Comparison of ENCODE assay signal across 34 mouse cellular contexts in the genomic region with DNA sequence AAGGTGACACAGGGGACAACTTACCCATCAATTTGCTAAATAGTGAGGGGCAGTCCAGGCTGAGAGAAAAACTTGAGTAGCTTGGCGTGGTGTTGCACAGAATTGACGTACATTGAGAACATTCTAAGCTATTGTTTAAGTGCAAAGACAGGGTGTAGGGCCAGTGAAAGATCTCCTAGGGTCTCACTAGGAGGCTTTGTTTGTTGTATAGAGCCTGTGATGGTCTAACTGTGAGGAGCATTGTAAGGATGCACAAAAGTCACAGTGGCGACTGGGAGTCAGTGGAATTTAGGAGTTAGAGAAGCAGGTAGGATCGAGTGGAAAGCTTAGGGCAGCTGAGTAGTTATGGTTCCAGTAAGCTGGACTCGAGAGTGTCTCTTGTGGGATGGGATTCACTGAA.
"Had no signal": no experiment of that assay in that cellular context is flagged by ENCODE, and none has a peak within 500 bp of the region (broad histone marks: within the 10 kb centered on the region; RNA-seq: fewer than 3 reads in every experiment).

No protein-coding gene starts in this region.

- H3K4me1 ChIP-seq: heart, embryonic 12.5 days; heart, embryonic 13.5 days; heart, embryonic 15.5 days; hindbrain, embryonic 10.5 days; hindbrain, embryonic 12.5 days; hindbrain, embryonic 13.5 days; hindbrain, embryonic 15.5 days; intestine, embryonic 15.5 days; kidney, embryonic 15.5 days had no signal

- H3K27ac ChIP-seq: heart, embryonic 13.5 days; heart, embryonic 15.5 days; hindbrain, embryonic 10.5 days; hindbrain, embryonic 12.5 days; hindbrain, embryonic 13.5 days; hindbrain, embryonic 14.5 days; hindbrain, embryonic 15.5 days; hindbrain, postnatal 0 days; intestine, embryonic 15.5 days; kidney, embryonic 15.5 days; kidney, postnatal 0 days; layer of hippocampus, adult 2 months; left cerebral cortex, adult 2 months had no signal

- ATAC-seq: hindbrain, embryonic 16.5 days; hindbrain, postnatal 0 days; inflammation-experienced regulatory T-cells, adult 6 months; intestine, embryonic 15.5 days; intestine, embryonic 16.5 days; intestine, postnatal 0 days had no signal

- DNase-seq: heart, postnatal 10 days; heart, postnatal 14 days; heart, postnatal 36 days; heart, postnatal 4 days; kidney, adult 11 months; kidney, adult 18-20 months; kidney, adult 2 months; kidney, adult 8-10 months; kidney, adult 9 months; kidney, postnatal 10 days; kidney, postnatal 14 days; kidney, postnatal 25 days; kidney, postnatal 36 days; kidney, postnatal 4 days; layer of hippocampus, adult 9-11 months; layer of hippocampus, postnatal 36 days had no signal

- H3K4me3 ChIP-seq: heart, embryonic 12.5 days; heart, embryonic 13.5 days; heart, embryonic 15.5 days; hindbrain, embryonic 10.5 days; hindbrain, embryonic 12.5 days; hindbrain, embryonic 13.5 days; hindbrain, embryonic 15.5 days; intestine, embryonic 15.5 days; kidney, embryonic 15.5 days; layer of hippocampus, adult 2 months; left cerebral cortex, adult 2 months had no signal

- H3K9me3 ChIP-seq: heart, embryonic 12.5 days; heart, embryonic 13.5 days; heart, embryonic 15.5 days; hindbrain, embryonic 10.5 days; hindbrain, embryonic 12.5 days; hindbrain, embryonic 13.5 days; hindbrain, embryonic 15.5 days; intestine, embryonic 15.5 days; kidney, embryonic 15.5 days had no signal

- H3K9ac ChIP-seq: heart, embryonic 12.5 days; heart, embryonic 13.5 days; heart, embryonic 15.5 days; hindbrain, embryonic 12.5 days; hindbrain, embryonic 13.5 days; hindbrain, embryonic 14.5 days; hindbrain, embryonic 15.5 days; intestine, embryonic 15.5 days; kidney, embryonic 15.5 days had no signal
